Mouse (Mus musculus): Measurements from ENCODE around the gene Srgap2.

- TF ChIP-seq CTCF (IDR thresholded peaks at IDR 0.05; ENCODE audit: low read depth, low read length) (no peak), POLR2A (IDR thresholded peaks at IDR 0.05; ENCODE audit: extremely low read depth, insufficient read depth, low read length) (no peak)
Observed at GRCm38 (mm10) chr1:131541431-131541830, 14.3 kb upstream of the Srgap2 start.
